ENCODE assay signal across 8 mouse cellular contexts in genomic region chr1:119912953-119913814, GRCm38 (mm10). TPM values are rescaled to one million over a fixed set of nuclear protein-coding genes. Genes with fewer than 3 reads are reported as not detected.
DNase-seq lines count a peak whose midpoint lies in the region; ATAC-seq and TF ChIP-seq lines count a peak whose summit lies in the region.

Tmem177 (minus strand) TSS chr1:119913208.

- peak; percentile 94 for ATAC-seq in lung, postnatal 0 days

- H3K9me3 ChIP-seq in MEL (replicated peaks; ENCODE audit: insufficient read depth, low read length): no peaks in the 10 kb centered on the region
- no peaks in the 10 kb centered on the region for H3K9me3 ChIP-seq in hindbrain, embryonic 10.5 days
- no peaks in the 10 kb centered on the region for H3K9me3 ChIP-seq in lung, postnatal 0 days (ENCODE audit: low read length)

- H3K4me1 ChIP-seq in MEL (ENCODE audit: control insufficient read depth in 1 of 2, insufficient read depth in 2 of 2, low read length in 2 of 2): peaks cover 2 to 11% of the 10 kb centered on the region in 2 experiments; a peak in 2 of 4 replicates
- peaks cover 14% of the 10 kb centered on the region for H3K4me1 ChIP-seq in hindbrain, embryonic 10.5 days (replicated peaks)
- no peaks in the 10 kb centered on the region for H3K4me1 ChIP-seq in lung, postnatal 0 days (ENCODE audit: insufficient read depth, low read depth, low read length)

- H3K27ac ChIP-seq in MEL (ENCODE audit: control insufficient read depth, low read depth, low read length): peak within 1 kb of the TSS; percentile 79
- peak within 1 kb of the TSS; percentile 88 for H3K27ac ChIP-seq in hindbrain, embryonic 10.5 days
- H3K27ac ChIP-seq in lung, postnatal 0 days (ENCODE audit: low read length): peak within 1 kb of the TSS; percentile 7; the same call in 1 of the 2 replicates

- no peak for TF ChIP-seq RAD21 in MEL (IDR thresholded peaks at IDR 0.05; ENCODE audit: low read depth, low read length)

- WGBS in hindbrain, embryonic 10.5 days: 12% methylated on average over 42 of the region's 42 CpGs
- WGBS in lung, postnatal 0 days: 10% methylated on average over 42 of the region's 42 CpGs

- peak within 1 kb of the TSS; percentile 53 for H3K4me2 ChIP-seq in lung, postnatal 0 days (replicated peaks; ENCODE audit: low read depth, low read length)

- H3K27me3 ChIP-seq in MEL (ENCODE audit: control insufficient read depth in 1 of 2, insufficient read depth in 2 of 2, low read length in 2 of 2): no peaks in the 10 kb centered on the region
- no peaks in the 10 kb centered on the region for H3K27me3 ChIP-seq in hindbrain, embryonic 10.5 days (ENCODE audit: insufficient read depth, poor library complexity, severe bottlenecking)
- no peaks in the 10 kb centered on the region for H3K27me3 ChIP-seq in lung, postnatal 0 days (replicated peaks; ENCODE audit: insufficient read depth, low read length)

- peaks cover 0 to 12% of the 10 kb centered on the region in 2 experiments; a peak in 3 of 4 replicates for H3K36me3 ChIP-seq in MEL (ENCODE audit: control insufficient read depth in 1 of 2, insufficient read depth in 2 of 2, low read length in 2 of 2)
- H3K36me3 ChIP-seq in hindbrain, embryonic 10.5 days: peaks cover 25% of the 10 kb centered on the region
- no peaks in the 10 kb centered on the region for H3K36me3 ChIP-seq in lung, postnatal 0 days (ENCODE audit: insufficient read depth, low read length)

- DNase-seq in MEL (ENCODE audit: low read depth, low spot score): peak; percentile 96
- DNase-seq in cerebellum, adult 8-10 months: peak; percentile 95
- peak; percentile 91 for DNase-seq in forelimb bud, embryonic 11.5 days (ENCODE audit: low read depth, low spot score)
- DNase-seq in hindbrain, embryonic 10.5 days (ENCODE audit: low spot score): peak; percentile 97
- DNase-seq in layer of hippocampus, adult 9-11 months: peak; percentile 88
- peak; percentile 95 for DNase-seq in lung, postnatal 0 days (ENCODE audit: low spot score)
- DNase-seq in ovary, postnatal 14 days (ENCODE audit: low spot score): peak; percentile 95
- DNase-seq in thymus, postnatal 14 days: peak; percentile 99

- peak within 1 kb of the TSS; percentile 86 to 90 for H3K4me3 ChIP-seq in MEL (ENCODE audit: control insufficient read depth in 1 of 2, insufficient read depth in 1 of 2, low read depth in 2 of 2, low read length in 2 of 2)
- H3K4me3 ChIP-seq in hindbrain, embryonic 10.5 days: peak within 1 kb of the TSS; percentile 65
- peak within 1 kb of the TSS; percentile 45 for H3K4me3 ChIP-seq in lung, postnatal 0 days (ENCODE audit: low read depth, low read length)

- peak within 1 kb of the TSS; percentile 88 for H3K9ac ChIP-seq in MEL (ENCODE audit: control insufficient read depth, low read depth, low read length, poor library complexity, severe bottlenecking)
- H3K9ac ChIP-seq in lung, postnatal 0 days (replicated peaks; ENCODE audit: low read depth): no peak within 1 kb of the TSS; the same call in 1 of the 2 replicates

- no peak for TF ChIP-seq EP300 in MEL (IDR thresholded peaks at IDR 0.05; ENCODE audit: low read depth in 1 of 2, low read length in 2 of 2)
- TF ChIP-seq EP300 in lung, postnatal 0 days (IDR thresholded peaks at IDR 0.05): no peak

- H3K79me2 ChIP-seq in MEL (ENCODE audit: control insufficient read depth, insufficient read depth, low read length, poor library complexity): no peaks in the 10 kb centered on the region; the same call in 1 of the 2 replicates

- TF ChIP-seq POLR2A in MEL (IDR thresholded peaks at IDR 0.05; ENCODE audit: control insufficient read depth in 1 of 2, insufficient read depth in 1 of 2, low read depth in 1 of 2, low read length in 2 of 2, poor library complexity in 1 of 2): peak; percentile 76 to 94; a peak in 3 of 4 replicates

- TF ChIP-seq CTCF in MEL (IDR thresholded peaks at IDR 0.05 in 2 of 3, conservative IDR thresholded peaks at IDR 0.05 in 1 of 3; ENCODE audit: control insufficient read depth in 1 of 3, insufficient read depth in 1 of 3, low read depth in 2 of 3, low read length in 3 of 3, poor library complexity in 1 of 3, severe bottlenecking in 1 of 3): 0 out of 6 replicates have a peak, but pooled peaks of 1 of the 3 experiments have one; percentile 4
- TF ChIP-seq CTCF in lung, postnatal 0 days (IDR thresholded peaks at IDR 0.05): no peak

TF ChIP-seq in MEL, 35 proteins besides CTCF, POLR2A, EP300 and RAD21:
- TF ChIP-seq POLR2AphosphoS5 (IDR thresholded peaks at IDR 0.05; ENCODE audit: borderline replicate concordance, low read depth, low read length) (no peak), ELF1 (IDR thresholded peaks at IDR 0.05; ENCODE audit: low read depth, low read length) (peak; percentile 95), TCF12 (IDR thresholded peaks at IDR 0.05; ENCODE audit: low read depth, low read length) (0 out of 2 replicates have a peak, but pooled peaks have one; percentile 24), CHD2 (IDR thresholded peaks at IDR 0.05; ENCODE audit: low read length) (no peak), ZC3H11A (IDR thresholded peaks at IDR 0.05; ENCODE audit: low read depth, low read length) (no peak), NELFE (IDR thresholded peaks at IDR 0.05; ENCODE audit: low read depth, low read length) (peak; percentile 82), RCOR1 (IDR thresholded peaks at IDR 0.05; ENCODE audit: low read depth, low read length) (0 out of 2 replicates have a peak, but pooled peaks have one; percentile 14), NRF1 (IDR thresholded peaks at IDR 0.05; ENCODE audit: insufficient read depth, low read depth, low read length, poor library complexity, severe bottlenecking) (peak; percentile 76), TAL1 (IDR thresholded peaks at IDR 0.05; ENCODE audit: low read length) (no peak), MEF2A (IDR thresholded peaks at IDR 0.05; ENCODE audit: extremely low read depth, insufficient replicate concordance, low read depth, low read length, poor library complexity, severe bottlenecking) (no peak), MAZ (IDR thresholded peaks at IDR 0.05; ENCODE audit: low read depth, low read length) (peak; percentile 75; the same call in 1 of the 2 replicates), ZNF384 (IDR thresholded peaks at IDR 0.05; ENCODE audit: low read depth, low read length) (no peak), HCFC1 (IDR thresholded peaks at IDR 0.05; ENCODE audit: low read depth, low read length) (peak; percentile 73), MYC (IDR thresholded peaks at IDR 0.05; ENCODE audit: low read depth, low read length) (no peak; the same call in 1 of the 2 replicates), KAT2A (conservative IDR thresholded peaks at IDR 0.05; ENCODE audit: low read depth, low read length) (no peak), UBTF (IDR thresholded peaks at IDR 0.05; ENCODE audit: borderline replicate concordance, insufficient read depth, low read depth, low read length) (no peak), ZKSCAN1 (IDR thresholded peaks at IDR 0.05; ENCODE audit: low read depth, low read length) (no peak), CHD1 (IDR thresholded peaks at IDR 0.05; ENCODE audit: low read depth, low read length) (no peak), ZMIZ1 (IDR thresholded peaks at IDR 0.05; ENCODE audit: low read depth, low read length) (peak; percentile 83), E2F4 (IDR thresholded peaks at IDR 0.05; ENCODE audit: borderline replicate concordance, low read depth, low read length) (no peak), MYB (IDR thresholded peaks at IDR 0.05; ENCODE audit: low read depth, low read length) (no peak), USF1 (IDR thresholded peaks at IDR 0.05; ENCODE audit: low read depth, low read length) (no peak), MAX (IDR thresholded peaks at IDR 0.05; ENCODE audit: low read length) (peak; percentile 67), GABPA (IDR thresholded peaks at IDR 0.05; ENCODE audit: low read depth, low read length) (no peak), SIN3A (IDR thresholded peaks at IDR 0.05; ENCODE audit: low read length) (peak; percentile 85; the same call in 1 of the 2 replicates), MAFK (IDR thresholded peaks at IDR 0.05; ENCODE audit: borderline replicate concordance, low read depth, low read length) (no peak), POLR2AphosphoS2 (IDR thresholded peaks at IDR 0.05; ENCODE audit: low read length) (peak; percentile 84; the same call in 1 of the 2 replicates), MXI1 (IDR thresholded peaks at IDR 0.05; ENCODE audit: low read depth, low read length) (peak; percentile 87), GATA1 (IDR thresholded peaks at IDR 0.05; ENCODE audit: low read depth, low read length) (no peak), BHLHE40 (IDR thresholded peaks at IDR 0.05; ENCODE audit: borderline replicate concordance, low read depth, low read length) (no peak), ETS1 (IDR thresholded peaks at IDR 0.05; ENCODE audit: low read depth, low read length) (no peak), JUND (IDR thresholded peaks at IDR 0.05; ENCODE audit: low read depth, low read length) (no peak), TBP (IDR thresholded peaks at IDR 0.05; ENCODE audit: low read depth, low read length) (peak; percentile 73), USF2 (IDR thresholded peaks at IDR 0.05; ENCODE audit: borderline replicate concordance in 1 of 2, insufficient read depth in 1 of 2, low read depth in 1 of 2, low read length in 2 of 2) (no peak), SMC3 (IDR thresholded peaks at IDR 0.05; ENCODE audit: low read depth, low read length) (no peak)

RNA-seq across cellular contexts. Expression of gene Tmem177, which starts in this region (rescaled TPM):
- total RNA-seq in MEL (2012; rRNA removed): 6.0 and 6.2 TPM in 2 replicates
- 1 to 10 TPM in 1 of 2 experiments, not detected in 1; 7.5 TPM for polyA plus RNA-seq in MEL (2012; ENCODE audit: insufficient read depth in 1 of 2, insufficient read length in 2 of 2, low read depth in 1 of 2, low replicate concordance in 2 of 2, missing spikeins in 1 of 2)
- polyA plus RNA-seq in hindbrain, embryonic 10.5 days (2016; fragmentation: Nextera tagmentation; extraction: Ambion mirVana): 11.9 and 12.8 TPM in 2 replicates
- polyA plus RNA-seq in lung, postnatal 0 days (2015; fragmentation: Nextera tagmentation; extraction: Ambion mirVana): 3.4 and 4.5 TPM in 2 replicates

Comparison
In these comparisons a context has a peak if more than half of its experiments do, and no peak if none do; other contexts are left out.
1. Peak in every context shown above with its lines: DNase-seq, ATAC-seq, H3K4me3 ChIP-seq and H3K27ac ChIP-seq.
2. H3K27ac ChIP-seq: peak in every context shown above with its lines; median percentile 88 in hindbrain, embryonic 10.5 days; 79 in MEL; 7 in lung, postnatal 0 days.